Mouse (Mus musculus) CH12.LX (cell line): ENCODE results near the gene Midn. TPM values are rescaled to one million over a fixed set of nuclear protein-coding genes. Genes with fewer than 3 reads are reported as not detected.

Experiments used
- DNase-seq: peaks from one replicate; pipeline ENCODE4 v3.0.0-alpha.2; 2013; ENCODE audit errors: extremely low read depth
- H3K27ac ChIP-seq: 2 replicates; pipeline ENCODE4 v1.5.1; 2012; ENCODE audit warnings: low read depth, mild to moderate bottlenecking, control low read depth, moderate library complexity; ENCODE audit not compliant: insufficient read depth
- H3K27me3 ChIP-seq: replicated peaks from 2 replicates; pipeline ENCODE3; 2012; ENCODE audit warnings: inconsistent platforms
- H3K36me3 ChIP-seq, 2 experiments: replicated peaks in 1 of 2; 2 replicates each; pipeline versions ENCODE3 to v1.6.1; 2012; ENCODE audit warnings: inconsistent platforms in 1 of 2, low read length in 1 of 2, mild to moderate bottlenecking in 1 of 2, mixed read lengths in 1 of 2, moderate library complexity in 1 of 2; ENCODE audit not compliant: control insufficient read depth in 1 of 2, insufficient read depth in 1 of 2
- H3K4me1 ChIP-seq, 2 experiments: 2 replicates each; pipeline ENCODE4 v1.6.1; 2012; ENCODE audit warnings: inconsistent platforms in 1 of 2, moderate library complexity in 1 of 2; ENCODE audit not compliant: insufficient read depth in 2 of 2, control insufficient read depth in 1 of 2
- H3K4me2 ChIP-seq: 2 replicates; pipeline ENCODE4 v1.6.1; 2012; ENCODE audit warnings: low read depth, mild to moderate bottlenecking, control low read depth; ENCODE audit not compliant: poor library complexity, insufficient read depth, severe bottlenecking
- H3K4me3 ChIP-seq, 3 experiments: fragments of 150-350 bp in 1 of 3; sonication (generic) in 1 of 3; replicated peaks in 1 of 3; 2 replicates each; pipeline versions ENCODE3 to v1.5.1; 2011 to 2012; ENCODE audit warnings: low read depth in 2 of 3, low read length in 2 of 3, mild to moderate bottlenecking in 2 of 3, moderate library complexity in 2 of 3, control low read depth in 1 of 3, improper control_type of control experiment in 1 of 3, inconsistent platforms in 1 of 3, mixed read lengths in 1 of 3; ENCODE audit not compliant: poor library complexity in 1 of 3
- H3K79me2 ChIP-seq: replicated peaks from 2 replicates; pipeline ENCODE4 v1.6.1; 2012; ENCODE audit warnings: mild to moderate bottlenecking, moderate library complexity; ENCODE audit not compliant: control insufficient read depth, poor library complexity, insufficient read depth, severe bottlenecking; ENCODE audit errors: extremely low read depth
- H3K9ac ChIP-seq: 2 replicates; pipeline ENCODE4 v1.6.1; 2012; ENCODE audit warnings: low read depth, mild to moderate bottlenecking, control low read depth, moderate library complexity; ENCODE audit not compliant: insufficient read depth
- H3K9me3 ChIP-seq: replicated peaks from 2 replicates; pipeline ENCODE3; 2012; ENCODE audit warnings: low read length, inconsistent platforms, mixed read lengths
- BHLHE40 ChIP-seq: IDR thresholded peaks from 2 replicates; pipeline ENCODE4 v1.6.1; 2011; ENCODE audit warnings: mild to moderate bottlenecking, low read depth, low read length, improper control_type of control experiment
- CHD1 ChIP-seq: IDR thresholded peaks from 2 replicates; pipeline ENCODE4 v1.6.1; 2012; ENCODE audit warnings: low read depth, low read length, improper control_type of control experiment, inconsistent platforms
- CTCF ChIP-seq, 2 experiments: IDR thresholded peaks in 1 of 2; conservative IDR thresholded peaks in 1 of 2; 2 replicates each; pipeline ENCODE4 v1.5.1; 2011 to 2012; ENCODE audit warnings: low read depth in 2 of 2, low read length in 2 of 2, improper control_type of control experiment in 1 of 2, inconsistent platforms in 1 of 2, mild to moderate bottlenecking in 1 of 2, moderate library complexity in 1 of 2
- E2F4 ChIP-seq: IDR thresholded peaks from 2 replicates; pipeline ENCODE4 v1.6.1; 2011; ENCODE audit warnings: low read depth, low read length, improper control_type of control experiment; ENCODE audit not compliant: insufficient replicate concordance
- ELF1 ChIP-seq: IDR thresholded peaks from 2 replicates; pipeline ENCODE4 v1.6.1; 2014; ENCODE audit warnings: low read depth, mild to moderate bottlenecking, inconsistent platforms, low read length, improper control_type of control experiment
- GABPA ChIP-seq: IDR thresholded peaks from 2 replicates; pipeline ENCODE4 v1.6.1; 2012; ENCODE audit warnings: low read depth, low read length, improper control_type of control experiment, inconsistent platforms; ENCODE audit not compliant: insufficient replicate concordance
- HCFC1 ChIP-seq: IDR thresholded peaks from 2 replicates; pipeline ENCODE4 v1.6.1; 2012; ENCODE audit warnings: low read depth, mild to moderate bottlenecking, inconsistent platforms, low read length, improper control_type of control experiment
- IRF4 ChIP-seq: IDR thresholded peaks from 2 replicates; pipeline ENCODE4 v1.6.1; 2014; ENCODE audit warnings: low read depth, mild to moderate bottlenecking, inconsistent platforms, low read length, improper control_type of control experiment
- JUN ChIP-seq: IDR thresholded peaks from 2 replicates; pipeline ENCODE4 v1.6.1; 2011; ENCODE audit warnings: low read depth, mild to moderate bottlenecking, low read length, improper control_type of control experiment, moderate library complexity; ENCODE audit not compliant: insufficient read depth
- MAFK ChIP-seq: IDR thresholded peaks from 2 replicates; pipeline ENCODE4 v1.6.1; 2011; ENCODE audit warnings: low read length, improper control_type of control experiment; ENCODE audit not compliant: insufficient replicate concordance
- MAX ChIP-seq: IDR thresholded peaks from 2 replicates; pipeline ENCODE4 v1.6.1; 2011; ENCODE audit warnings: low read length, improper control_type of control experiment
- MAZ ChIP-seq: IDR thresholded peaks from 2 replicates; pipeline ENCODE4 v1.6.1; 2012; ENCODE audit warnings: low read depth, mild to moderate bottlenecking, inconsistent platforms, low read length, improper control_type of control experiment, moderate library complexity
- MEF2A ChIP-seq: IDR thresholded peaks from 2 replicates; pipeline ENCODE4 v1.6.1; 2014; ENCODE audit warnings: low read depth, mild to moderate bottlenecking, inconsistent platforms, low read length, improper control_type of control experiment, borderline replicate concordance
- MXI1 ChIP-seq: IDR thresholded peaks from 2 replicates; pipeline ENCODE4 v1.6.1; 2011; ENCODE audit warnings: mild to moderate bottlenecking, low read depth, low read length, improper control_type of control experiment
- MYC ChIP-seq: IDR thresholded peaks from 2 replicates; pipeline ENCODE4 v1.6.1; 2011; ENCODE audit warnings: low read depth, mild to moderate bottlenecking, improper control_type of control experiment, low read length
- NELFE ChIP-seq: IDR thresholded peaks from 2 replicates; pipeline ENCODE4 v1.6.1; 2011; ENCODE audit warnings: low read depth, low read length, improper control_type of control experiment
- NRF1 ChIP-seq: IDR thresholded peaks from 2 replicates; pipeline ENCODE4 v1.6.1; 2014; ENCODE audit warnings: low read depth, mild to moderate bottlenecking, inconsistent platforms, low read length, improper control_type of control experiment, moderate library complexity
- PAX5 ChIP-seq: IDR thresholded peaks from 2 replicates; pipeline ENCODE4 v1.6.1; 2012; ENCODE audit warnings: low read length, inconsistent platforms, mixed read lengths
- POLR2A ChIP-seq: IDR thresholded peaks from 2 replicates; pipeline ENCODE4 v1.6.1; 2011; ENCODE audit warnings: low read depth, mild to moderate bottlenecking, improper control_type of control experiment, low read length
- RAD21 ChIP-seq: IDR thresholded peaks from 2 replicates; pipeline ENCODE4 v1.6.1; 2011; ENCODE audit warnings: low read depth, mild to moderate bottlenecking, low read length, improper control_type of control experiment, moderate library complexity
- RCOR1 ChIP-seq: conservative IDR thresholded peaks from 2 replicates; pipeline ENCODE4 v1.6.1; 2012; ENCODE audit warnings: low read depth, mild to moderate bottlenecking, inconsistent platforms, low read length, improper control_type of control experiment
- SIN3A ChIP-seq: IDR thresholded peaks from 2 replicates; pipeline ENCODE4 v1.6.1; 2012; ENCODE audit warnings: low read length, improper control_type of control experiment, inconsistent platforms
- TBP ChIP-seq: conservative IDR thresholded peaks from 2 replicates; pipeline ENCODE4 v1.6.1; 2011; ENCODE audit warnings: low read depth, low read length, improper control_type of control experiment
- UBTF ChIP-seq: IDR thresholded peaks from 2 replicates; pipeline ENCODE4 v1.6.1; 2012; ENCODE audit warnings: low read depth, mild to moderate bottlenecking, inconsistent platforms, low read length, improper control_type of control experiment, moderate library complexity
- USF1 ChIP-seq: IDR thresholded peaks from 2 replicates; pipeline ENCODE4 v1.6.1; 2014; ENCODE audit warnings: low read depth, mild to moderate bottlenecking, inconsistent platforms, low read length, improper control_type of control experiment
- USF2 ChIP-seq: conservative IDR thresholded peaks from 2 replicates; pipeline ENCODE4 v1.6.1; 2011; ENCODE audit warnings: low read depth, low read length, improper control_type of control experiment
- dilution Hi-C: fragments of 300-500 bp; cut with MboI; formaldehyde crosslinking; loops from 2 replicates; pipeline ENCODE4 v1.14.3; 2020; ENCODE audit warnings: low sequenced_read_pairs; ENCODE audit not compliant: extremely low pct_unique_long_range_greater_than_20kb, extremely low pct_ligation_motif_present
- in situ Hi-C: fragments of 300-500 bp; cut with MboI; formaldehyde crosslinking; loops from 3 replicates; pipeline ENCODE4 v1.14.3; 2019; ENCODE audit warnings: low sequenced_read_pairs, low pct_ligation_motif_present, low pct_unique_long_range_greater_than_20kb, mixed read lengths
- polyA plus RNA-seq: library from polyadenylated mRNA; unstranded; fragments of >175 nt; gene quantifications from 2 replicates; pipeline ENCODE4 v1.2.1, GENCODE M21; 2012; ENCODE audit warnings: low read depth; ENCODE audit not compliant: insufficient read length
- total RNA-seq, 2 experiments: library from RNA; depleted of rRNA; stranded (reverse); fragments of 300-350 nt in 1 of 2; fragments of >200 nt in 1 of 2; gene quantifications; 2 replicates each; pipeline ENCODE4 v1.2.3; 2012 to 2014

Gene Midn
- total and polyA plus RNA-seq, 3 experiments, result 4.7 to 33.2 (median 16.2) TPM

GRCm38 (mm10) chr10:80137626-80138552 lies 10.2 kb upstream of the Midn start:
- in situ Hi-C loops (no loop called here), dilution Hi-C loops (no loop called here)
- H3K79me2 ChIP-seq, result peaks cover 7% of the 10 kb centered on the region
- peaks cover 3 to 14% of the 10 kb centered on the region in 2 experiments for H3K36me3 ChIP-seq
- no peak for DNase-seq
- no peak overlapping the region for H3K9ac ChIP-seq
- H3K4me3 ChIP-seq, result no peak overlapping the region
- H3K4me2 ChIP-seq, result peak overlapping the region; percentile 63; the same call in 1 of the 2 replicates
- peaks cover 12 to 37% of the 10 kb centered on the region in 2 experiments for H3K4me1 ChIP-seq
- no peak for TF ChIP-seq ELF1
- no peak for TF ChIP-seq PAX5
- no peak for TF ChIP-seq RAD21
- no peak for TF ChIP-seq MEF2A
- no peak for TF ChIP-seq MYC
- no peak for TF ChIP-seq GABPA
- TF ChIP-seq MAFK, result no peak
- no peak for TF ChIP-seq USF2
- TF ChIP-seq, all 38 proteins: peak for 0
- Histone ChIP-seq H3K27me3 (peaks cover 25% of the 10 kb centered on the region), H3K9me3 (no peaks in the 10 kb centered on the region), H3K27ac (no peak overlapping the region)

- no peak for DNase-seq
- Histone ChIP-seq H3K4me3 (peak within 1 kb of the TSS; percentile 35 to 76 (median 54)), H3K4me2 (peak within 1 kb of the TSS; percentile 63), H3K36me3 (peaks cover 5 to 11% of the 10 kb centered on the region in 2 experiments), H3K27ac (no peak within 1 kb of the TSS), H3K27me3 (peaks cover 25% of the 10 kb centered on the region), H3K4me1 (peaks cover 10 to 37% of the 10 kb centered on the region in 2 experiments), H3K9me3 (no peaks in the 10 kb centered on the region), H3K79me2 (peaks cover 16% of the 10 kb centered on the region), H3K9ac (peak within 1 kb of the TSS; percentile 63)
- no peak for TF ChIP-seq RCOR1
- TF ChIP-seq CTCF (conservative IDR thresholded peaks at IDR 0.05 in 1 of 2, IDR thresholded peaks at IDR 0.05 in 1 of 2; ENCODE audit: low read depth in 2 of 2, low read length in 2 of 2), result no peak
- no peak for TF ChIP-seq CHD1
- TF ChIP-seq IRF4, result 0 out of 2 replicates have a peak, but pooled peaks have one; percentile 19
- TF ChIP-seq JUN, result no peak
- peak; percentile 91 for TF ChIP-seq BHLHE40
- TF ChIP-seq NRF1, result 0 out of 2 replicates have a peak, but pooled peaks have one; percentile 35
- 0 out of 2 replicates have a peak, but pooled peaks have one; percentile 40 for TF ChIP-seq UBTF
- no peak for TF ChIP-seq MYC
- TF ChIP-seq HCFC1, result no peak
- TF ChIP-seq MXI1, result peak; percentile 54; the same call in 1 of the 2 replicates
- TF ChIP-seq POLR2A, result peak; percentile 61
- no peak for TF ChIP-seq TBP
- no peak for TF ChIP-seq E2F4
- 0 out of 2 replicates have a peak, but pooled peaks have one; percentile 31 for TF ChIP-seq ELF1
- peak; percentile 67; the same call in 1 of the 2 replicates for TF ChIP-seq MAX
- peak; percentile 44; the same call in 1 of the 2 replicates for TF ChIP-seq NELFE
- TF ChIP-seq USF1, result peak; percentile 65
- TF ChIP-seq SIN3A, result 0 out of 2 replicates have a peak, but pooled peaks have one; percentile 47
- peak; percentile 67; the same call in 1 of the 2 replicates for TF ChIP-seq MAZ
- in situ Hi-C loops, result no loop called here
- dilution Hi-C loops, result no loop called here
Measured at GRCm38 (mm10) chr10:80138553-80139438, 9.3 kb upstream of the Midn start, which contains the start of gene Atp5d. TSS of gene Atp5d (plus strand) at chr10:80138632.
